ENCODE assay signal across 24 mouse cellular contexts in the genomic region with DNA sequence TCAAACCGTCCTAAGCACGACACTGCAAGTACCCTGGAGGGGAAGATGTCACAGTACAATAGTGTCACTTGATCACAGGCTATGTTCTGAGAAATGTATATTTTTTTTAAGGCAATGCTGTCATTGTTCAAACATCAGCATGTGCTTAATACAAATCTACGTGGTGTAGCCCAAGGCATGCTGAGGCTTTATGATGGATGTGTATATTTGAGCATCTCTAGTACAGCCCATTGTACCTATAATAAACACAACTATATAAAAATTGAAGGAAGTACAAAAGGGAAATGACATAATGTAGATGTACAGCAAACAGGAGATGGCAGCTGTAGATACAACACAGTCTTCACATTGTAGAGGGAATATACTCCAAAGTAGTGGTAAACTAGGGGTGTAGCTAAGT.
A peak's percentile ranks its signal among the peaks of the same experiment; 100 is the strongest.
DNase-seq lines count a peak whose midpoint lies in the region; ATAC-seq and TF ChIP-seq lines count a peak whose summit lies in the region.
"Had no signal": no experiment of that assay in that cellular context is flagged by ENCODE, and none has a peak within 500 bp of the region (broad histone marks: within the 10 kb centered on the region; RNA-seq: fewer than 3 reads in every experiment).

No protein-coding gene starts in this region.

- H3K9ac ChIP-seq in embryonic facial prominence, embryonic 14.5 days (ENCODE audit: low read depth, low read length): no peak overlapping the region
- H3K9ac ChIP-seq in hindbrain, embryonic 13.5 days: no peak overlapping the region
- no peak overlapping the region for H3K9ac ChIP-seq in hindbrain, embryonic 12.5 days
- no peak overlapping the region for H3K9ac ChIP-seq in lung, embryonic 16.5 days (ENCODE audit: low read length)
- no peak overlapping the region for H3K9ac ChIP-seq in midbrain, postnatal 0 days (replicated peaks; ENCODE audit: low read length, poor library complexity, severe bottlenecking)
- no peak overlapping the region for H3K9ac ChIP-seq in midbrain, embryonic 11.5 days (ENCODE audit: low read length)
- H3K9ac ChIP-seq: embryonic facial prominence, embryonic 13.5 days; forebrain, embryonic 13.5 days; forebrain, embryonic 15.5 days had no signal

- no peak overlapping the region for H3K27ac ChIP-seq in embryonic facial prominence, embryonic 14.5 days (replicated peaks; ENCODE audit: low read depth, low read length)
- no peak overlapping the region for H3K27ac ChIP-seq in embryonic facial prominence, embryonic 10.5 days (replicated peaks)
- no peak overlapping the region for H3K27ac ChIP-seq in hindbrain, embryonic 13.5 days
- H3K27ac ChIP-seq in hindbrain, embryonic 12.5 days: no peak overlapping the region
- H3K27ac ChIP-seq in lung, embryonic 16.5 days (ENCODE audit: low read length): no peak overlapping the region
- H3K27ac ChIP-seq in midbrain, postnatal 0 days (ENCODE audit: low read depth, low read length): no peak overlapping the region
- H3K27ac ChIP-seq in midbrain, embryonic 11.5 days (ENCODE audit: low read depth, low read length): no peak overlapping the region
- H3K27ac ChIP-seq: embryonic facial prominence, embryonic 13.5 days; forebrain, embryonic 13.5 days; forebrain, embryonic 15.5 days had no signal

- H3K36me3 ChIP-seq in embryonic facial prominence, embryonic 14.5 days (ENCODE audit: control insufficient read depth, insufficient read depth, low read length): no peaks in the 10 kb centered on the region
- no peaks in the 10 kb centered on the region for H3K36me3 ChIP-seq in embryonic facial prominence, embryonic 10.5 days (replicated peaks)
- H3K36me3 ChIP-seq in hindbrain, embryonic 13.5 days: no peaks in the 10 kb centered on the region
- no peaks in the 10 kb centered on the region for H3K36me3 ChIP-seq in hindbrain, embryonic 12.5 days
- H3K36me3 ChIP-seq in lung, embryonic 16.5 days (ENCODE audit: control insufficient read depth, insufficient read depth, low read length): no peaks in the 10 kb centered on the region
- H3K36me3 ChIP-seq in midbrain, postnatal 0 days (ENCODE audit: insufficient read depth, low read length): no peaks in the 10 kb centered on the region
- H3K36me3 ChIP-seq in midbrain, embryonic 11.5 days (ENCODE audit: control insufficient read depth, insufficient read depth, low read length): no peaks in the 10 kb centered on the region
- H3K36me3 ChIP-seq: embryonic facial prominence, embryonic 13.5 days; forebrain, embryonic 15.5 days; G1E had no signal

- no peaks in the 10 kb centered on the region for H3K4me1 ChIP-seq in embryonic facial prominence, embryonic 14.5 days (ENCODE audit: control insufficient read depth, insufficient read depth, low read length)
- H3K4me1 ChIP-seq in embryonic facial prominence, embryonic 10.5 days: no peaks in the 10 kb centered on the region
- H3K4me1 ChIP-seq in hindbrain, embryonic 13.5 days (replicated peaks): no peaks in the 10 kb centered on the region
- H3K4me1 ChIP-seq in hindbrain, embryonic 12.5 days: no peaks in the 10 kb centered on the region
- no peaks in the 10 kb centered on the region; the same call in 1 of the 2 replicates for H3K4me1 ChIP-seq in lung, embryonic 16.5 days (replicated peaks; ENCODE audit: control insufficient read depth, insufficient read depth, low read length)
- H3K4me1 ChIP-seq in midbrain, postnatal 0 days (ENCODE audit: insufficient read depth, low read length): no peaks in the 10 kb centered on the region
- H3K4me1 ChIP-seq in midbrain, embryonic 11.5 days (ENCODE audit: control insufficient read depth, insufficient read depth, low read length): no peaks in the 10 kb centered on the region
- H3K4me1 ChIP-seq: embryonic facial prominence, embryonic 13.5 days; forebrain, embryonic 13.5 days; forebrain, embryonic 15.5 days had no signal

- no peak overlapping the region for H3K4me2 ChIP-seq in embryonic facial prominence, embryonic 14.5 days (ENCODE audit: low read depth, low read length)
- no peak overlapping the region for H3K4me2 ChIP-seq in hindbrain, embryonic 13.5 days
- H3K4me2 ChIP-seq in hindbrain, embryonic 12.5 days (replicated peaks): no peak overlapping the region
- no peak overlapping the region for H3K4me2 ChIP-seq in lung, embryonic 16.5 days (ENCODE audit: low read depth, low read length)
- H3K4me2 ChIP-seq in midbrain, postnatal 0 days (ENCODE audit: low read depth, low read length, poor library complexity, severe bottlenecking): no peak overlapping the region
- H3K4me2 ChIP-seq in midbrain, embryonic 11.5 days: no peak overlapping the region
- H3K4me2 ChIP-seq: embryonic facial prominence, embryonic 13.5 days; forebrain, embryonic 13.5 days; forebrain, embryonic 15.5 days had no signal

- 0 out of 2 replicates have a peak, but pooled peaks cover 6% of the 10 kb centered on the region for H3K9me3 ChIP-seq in embryonic facial prominence, embryonic 14.5 days (ENCODE audit: control insufficient read depth, low read length)
- H3K9me3 ChIP-seq in embryonic facial prominence, embryonic 10.5 days: no peaks in the 10 kb centered on the region
- no peaks in the 10 kb centered on the region for H3K9me3 ChIP-seq in hindbrain, embryonic 13.5 days
- no peaks in the 10 kb centered on the region for H3K9me3 ChIP-seq in hindbrain, embryonic 12.5 days (replicated peaks)
- H3K9me3 ChIP-seq in lung, embryonic 16.5 days (ENCODE audit: control insufficient read depth, low read length): no peaks in the 10 kb centered on the region; the same call in 1 of the 2 replicates
- H3K9me3 ChIP-seq in midbrain, postnatal 0 days (ENCODE audit: low read length): no peaks in the 10 kb centered on the region
- no peaks in the 10 kb centered on the region for H3K9me3 ChIP-seq in midbrain, embryonic 11.5 days (ENCODE audit: control insufficient read depth, low read length)
- H3K9me3 ChIP-seq: embryonic facial prominence, embryonic 13.5 days; forebrain, embryonic 13.5 days; forebrain, embryonic 15.5 days had no signal

- no peak for DNase-seq in embryonic facial prominence, embryonic 14.5 days (ENCODE audit: low spot score)
- DNase-seq in embryonic facial prominence, embryonic 10.5 days (ENCODE audit: low spot score): no peak
- no peak for DNase-seq in lung, adult 18-20 months
- DNase-seq in midbrain, postnatal 0 days (ENCODE audit: low spot score): no peak
- DNase-seq in midbrain, embryonic 11.5 days (ENCODE audit: low spot score, missing footprints): no peak
- DNase-seq: adrenal gland, adult 8-10 months; adrenal gland, postnatal 14 days; adrenal gland, postnatal 36 days; B cell, adult 2 months; cerebellum, adult 11-12 months; cerebellum, adult 2 months; cerebellum, adult 9-10 months; cerebellum, postnatal 10 days; cerebellum, postnatal 25 days had no signal

- H3K4me3 ChIP-seq in embryonic facial prominence, embryonic 14.5 days (ENCODE audit: low read depth, low read length): no peak overlapping the region
- no peak overlapping the region for H3K4me3 ChIP-seq in embryonic facial prominence, embryonic 10.5 days
- no peak overlapping the region for H3K4me3 ChIP-seq in hindbrain, embryonic 13.5 days
- H3K4me3 ChIP-seq in hindbrain, embryonic 12.5 days: no peak overlapping the region
- no peak overlapping the region for H3K4me3 ChIP-seq in lung, embryonic 16.5 days (ENCODE audit: low read length)
- H3K4me3 ChIP-seq in midbrain, postnatal 0 days (ENCODE audit: low read depth, low read length): no peak overlapping the region
- H3K4me3 ChIP-seq in midbrain, embryonic 11.5 days (ENCODE audit: low read depth, low read length): no peak overlapping the region
- H3K4me3 ChIP-seq: embryonic facial prominence, embryonic 13.5 days; forebrain, embryonic 13.5 days; forebrain, embryonic 15.5 days had no signal

- no peaks in the 10 kb centered on the region for H3K27me3 ChIP-seq in embryonic facial prominence, embryonic 14.5 days (replicated peaks; ENCODE audit: control insufficient read depth, insufficient read depth, low read length)
- no peaks in the 10 kb centered on the region for H3K27me3 ChIP-seq in embryonic facial prominence, embryonic 10.5 days (replicated peaks; ENCODE audit: low read depth, poor library complexity, severe bottlenecking)
- no peaks in the 10 kb centered on the region for H3K27me3 ChIP-seq in hindbrain, embryonic 13.5 days
- H3K27me3 ChIP-seq in hindbrain, embryonic 12.5 days: no peaks in the 10 kb centered on the region
- H3K27me3 ChIP-seq in lung, embryonic 16.5 days (ENCODE audit: control insufficient read depth, insufficient read depth, low read depth, low read length): no peaks in the 10 kb centered on the region
- H3K27me3 ChIP-seq in midbrain, postnatal 0 days (ENCODE audit: insufficient read depth, low read length): no peaks in the 10 kb centered on the region
- no peaks in the 10 kb centered on the region for H3K27me3 ChIP-seq in midbrain, embryonic 11.5 days (ENCODE audit: control insufficient read depth, insufficient read depth, low read length)
- H3K27me3 ChIP-seq: embryonic facial prominence, embryonic 13.5 days; forebrain, embryonic 13.5 days; forebrain, embryonic 15.5 days had no signal

- WGBS in embryonic facial prominence, embryonic 14.5 days: 61% methylated on average over 3 of the region's 3 CpGs
- WGBS in embryonic facial prominence, embryonic 10.5 days: 79% methylated on average over 3 of the region's 3 CpGs
- 69% methylated on average over 3 of the region's 3 CpGs for WGBS in hindbrain, embryonic 13.5 days
- 73% methylated on average over 3 of the region's 3 CpGs for WGBS in hindbrain, embryonic 12.5 days
- WGBS in lung, embryonic 16.5 days: 42% methylated on average over 3 of the region's 3 CpGs
- 62% methylated on average over 3 of the region's 3 CpGs for WGBS in midbrain, postnatal 0 days
- 84% methylated on average over 3 of the region's 3 CpGs for WGBS in midbrain, embryonic 11.5 days

- 0 out of 2 replicates have a peak, but pooled peaks have one; percentile 12 for ATAC-seq in embryonic facial prominence, embryonic 14.5 days (ENCODE audit: low read depth)
- ATAC-seq in hindbrain, embryonic 13.5 days (ENCODE audit: low FRiP score): 0 out of 2 replicates have a peak, but pooled peaks have one; percentile 28
- ATAC-seq in hindbrain, embryonic 12.5 days (ENCODE audit: low FRiP score): no peak
- ATAC-seq in lung, embryonic 16.5 days (ENCODE audit: low read depth): peak; percentile 75
- ATAC-seq in midbrain, postnatal 0 days (ENCODE audit: low FRiP score): 0 out of 2 replicates have a peak, but pooled peaks have one; percentile 23
- no peak for ATAC-seq in midbrain, embryonic 11.5 days (ENCODE audit: low FRiP score)
- ATAC-seq: activated CD4-positive, CD25-positive, alpha-beta regulatory T cell, adult 4 months; CD4-positive, CD25-positive, alpha-beta regulatory T cell, adult 4 months; forebrain, embryonic 13.5 days; forebrain, embryonic 15.5 days; Patski had no signal

- no peak for TF ChIP-seq CTCF in midbrain, postnatal 0 days (IDR thresholded peaks at IDR 0.05)

Comparison
In these comparisons a context has a peak if more than half of its experiments do, and no peak if none do; other contexts are left out.
1. ATAC-seq: peak in embryonic facial prominence, embryonic 14.5 days (single experiment), hindbrain, embryonic 13.5 days (single experiment), lung, embryonic 16.5 days (single experiment) and midbrain, postnatal 0 days (single experiment); none in hindbrain, embryonic 12.5 days (single experiment) and midbrain, embryonic 11.5 days (single experiment).